Mouse (Mus musculus) thymus, postnatal 10 days (tissue): Measurements from ENCODE around the gene Dok3.
"Not testable (repeated sequence)": the region's sequence is repeated elsewhere in the genome, so short reads cannot be mapped to it uniquely, and the experiment has no call there.

Experiments used
- DNase-seq, 2 experiments: peaks; one replicate each; pipeline ENCODE4 v3.0.0; 2021; ENCODE audit warnings: low spot score in 2 of 2

Dok3 gene

DNA sequence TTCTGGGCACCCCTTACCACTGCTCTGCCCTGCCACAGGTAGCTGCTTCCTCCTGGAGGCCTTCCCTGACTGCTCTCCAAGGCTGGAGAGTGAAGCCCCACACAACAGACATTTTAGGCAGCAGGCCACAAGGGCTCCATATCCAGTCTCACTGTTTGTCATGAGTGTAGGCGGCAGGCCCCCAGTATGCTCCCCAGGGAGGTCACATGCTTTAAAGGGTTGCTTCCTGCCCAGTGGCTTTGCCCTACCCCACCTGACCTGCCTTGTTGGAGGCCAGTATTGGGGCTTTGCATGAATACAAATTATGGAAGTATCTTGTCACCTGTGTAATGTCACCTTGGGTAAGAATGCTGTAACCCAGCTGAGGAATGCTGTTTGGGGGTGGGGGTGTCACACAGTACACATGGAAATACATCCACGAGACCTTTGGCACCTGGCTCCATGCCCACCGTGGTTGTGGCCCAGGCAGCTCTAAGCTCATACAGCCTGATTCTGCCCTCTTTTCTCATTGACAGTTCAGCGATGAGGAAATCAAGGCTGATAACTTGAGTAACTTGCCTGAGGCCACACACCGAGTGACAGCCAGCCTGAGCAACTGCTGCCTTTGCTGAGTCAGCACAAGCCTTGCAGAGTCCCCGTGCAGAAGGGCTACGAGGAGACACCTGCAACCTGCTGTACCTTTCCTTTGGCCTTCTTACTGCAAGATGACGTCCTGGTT lies at the start of gene Dok3:
Dok3 (minus strand) TSS at position 99 of the 718 bp plus-strand sequence.
- DNase-seq: no peak

GRCm38 (mm10) chr13:55578086-55578485 lies 49.0 kb upstream of the Dok3 start:
- DNase-seq: no peak

DNA sequence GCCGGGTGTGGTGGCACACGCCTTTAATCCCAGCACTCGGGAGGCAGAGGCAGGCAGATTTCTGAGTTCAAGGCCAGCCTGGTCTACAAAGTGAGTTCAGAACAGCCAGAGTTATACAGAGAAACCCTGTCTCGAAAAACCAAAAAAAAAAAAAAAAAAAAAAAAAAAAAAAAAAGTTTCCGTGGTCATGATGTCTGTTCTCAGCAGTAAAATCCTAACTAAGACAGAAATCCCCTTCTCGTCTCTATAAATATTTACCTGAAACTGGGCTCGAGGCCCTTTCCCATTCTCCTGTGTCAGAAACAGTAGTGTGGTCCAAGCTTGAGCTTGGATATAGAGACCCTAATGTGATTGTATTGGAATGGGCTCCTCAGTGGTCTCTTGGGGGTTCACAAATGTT lies 47.8 kb upstream of the Dok3 start:
- DNase-seq: not testable (repeated sequence)

GRCm38 (mm10) chr13:55575932-55576331 lies 46.8 kb upstream of the Dok3 start:
- no peak for DNase-seq

DNA sequence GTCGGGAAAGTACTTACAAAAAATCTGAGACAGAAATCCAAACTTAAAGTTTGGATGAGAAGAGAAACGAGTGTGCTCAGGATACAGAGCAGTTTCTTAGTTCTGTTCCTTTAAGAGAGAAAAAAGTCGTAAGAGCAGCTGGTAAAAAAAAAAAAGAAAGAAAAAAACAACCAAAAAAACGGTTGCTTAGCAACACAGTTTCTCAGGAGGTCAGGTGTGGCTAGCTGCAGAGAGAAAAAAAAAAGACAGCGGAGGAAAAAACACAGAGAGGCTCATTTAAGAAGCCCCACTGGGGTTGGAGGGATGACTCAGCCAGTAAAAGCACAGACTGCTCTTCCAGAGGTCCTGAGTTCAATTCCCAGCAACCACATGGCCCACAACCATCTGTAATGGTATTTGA lies 45.2 kb upstream of the Dok3 start:
- peak in 1 of 2 experiments; percentile 19 for DNase-seq

DNA sequence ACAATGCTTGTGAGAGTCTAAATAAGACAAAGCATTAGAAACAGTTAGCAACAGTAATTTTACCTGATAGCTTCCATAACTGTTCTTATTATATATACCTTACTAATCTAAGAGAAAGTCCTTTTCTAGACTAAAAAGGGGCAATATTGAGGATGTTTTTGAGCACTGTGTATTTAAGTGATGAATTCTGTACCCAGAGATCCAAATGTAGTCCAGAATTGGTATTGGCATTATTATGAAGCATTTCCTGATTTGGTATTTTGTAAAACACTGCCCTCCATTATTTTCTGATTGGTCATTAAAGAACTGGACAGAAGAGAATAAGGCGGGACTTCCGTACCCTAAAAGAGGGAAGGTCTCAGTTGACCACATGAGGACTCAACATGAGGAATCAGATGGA lies 44.3 kb upstream of the Dok3 start, which contains the start of gene Tmed9:
Tmed9 (plus strand) TSS at position 301 of the 400 bp plus-strand sequence.
- DNase-seq: no peak

DNA sequence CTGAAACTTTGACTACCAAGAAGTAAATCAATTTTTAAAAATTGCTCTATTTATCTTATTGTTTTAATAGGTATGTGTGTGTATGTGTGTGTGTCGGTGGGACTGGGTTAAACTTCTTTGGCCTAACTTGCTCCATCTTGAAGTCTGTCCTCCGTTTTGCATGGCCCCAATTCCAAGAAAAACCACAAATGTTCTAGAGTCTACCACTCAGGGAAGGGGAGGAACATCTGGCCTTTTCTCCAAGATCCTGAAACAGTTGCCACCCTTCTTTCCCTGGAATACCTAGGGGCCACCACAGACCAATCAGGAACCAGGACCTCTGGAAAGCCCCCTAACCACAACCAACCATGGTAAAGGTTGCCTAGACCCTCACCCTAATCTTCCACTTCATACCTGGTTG lies 42.9 kb upstream of the Dok3 start:
- DNase-seq: no peak

DNA sequence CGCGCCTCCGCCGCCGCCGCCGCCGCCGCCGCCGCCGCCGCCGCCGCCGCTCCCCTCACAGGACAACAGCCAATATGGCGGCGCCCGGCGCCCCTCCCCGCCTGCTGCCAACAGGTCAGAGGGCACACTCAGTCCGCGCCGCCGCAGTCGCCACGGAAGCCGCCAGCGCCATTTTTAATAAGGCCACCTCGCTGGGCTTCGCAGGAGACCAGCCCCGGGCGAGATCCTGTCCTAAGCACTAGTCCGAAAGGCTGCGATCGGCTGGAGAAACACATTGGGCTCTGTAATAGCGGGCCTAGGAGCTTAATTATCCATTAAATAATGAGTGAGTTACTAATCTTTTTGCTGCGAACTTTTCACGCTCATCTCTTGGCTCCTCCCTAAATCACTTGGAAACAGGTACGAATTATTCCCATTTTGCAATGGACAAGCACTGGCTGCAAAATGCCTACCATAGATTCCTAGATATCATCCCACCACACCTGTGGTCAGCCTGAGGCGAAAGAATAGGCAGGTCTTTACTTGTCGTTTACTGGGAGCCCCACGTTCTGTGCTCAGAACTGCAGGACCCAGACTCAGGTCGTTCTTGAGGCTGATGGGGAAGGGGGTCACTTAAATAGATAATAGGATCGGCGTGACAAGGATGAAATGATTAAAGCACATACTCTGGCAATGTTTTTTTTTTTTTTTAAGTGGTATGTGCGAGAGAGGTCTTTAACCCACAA lies 42.1 kb upstream of the Dok3 start, which contains the start of gene Fam193b:
Fam193b (minus strand) TSS at position 94 of the 725 bp plus-strand sequence.
- DNase-seq: peak; percentile 86 to 93

DNA sequence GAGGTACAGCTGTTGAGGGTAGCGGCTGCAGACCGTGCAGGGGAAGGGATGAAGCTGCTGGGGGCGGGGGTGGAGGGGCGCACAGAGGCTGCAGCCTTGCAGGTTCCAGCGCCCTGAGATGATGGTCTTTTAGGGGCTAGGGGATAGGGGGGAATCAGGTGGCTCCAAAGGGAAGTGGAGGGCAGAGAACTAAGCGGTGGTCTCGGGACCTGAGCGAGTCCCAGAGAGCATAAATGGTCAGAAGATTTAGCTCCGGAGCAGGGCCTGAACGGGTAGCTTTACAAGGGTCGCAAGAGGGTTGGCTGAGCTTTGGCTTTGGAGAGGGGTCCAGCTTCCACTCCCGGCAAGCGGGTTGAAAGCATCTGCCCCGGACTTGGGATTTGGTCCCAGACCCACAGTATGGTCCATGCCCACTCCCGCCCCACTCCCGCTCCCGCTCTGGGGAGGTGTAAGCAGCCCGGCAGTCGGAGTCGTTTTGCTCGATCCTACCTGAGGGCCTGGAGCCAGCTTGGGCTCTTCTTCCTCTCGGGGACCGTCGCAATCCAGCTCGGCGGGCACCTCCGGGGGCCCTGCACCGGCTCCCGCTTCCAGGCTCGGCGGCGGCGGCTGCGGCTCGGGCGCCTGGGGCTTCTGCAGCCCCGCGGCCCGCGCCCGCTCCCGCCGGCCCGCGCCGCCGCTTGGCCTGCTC lies 41.3 kb upstream of the Dok3 start:
- peak; percentile 38 to 61 for DNase-seq

DNA sequence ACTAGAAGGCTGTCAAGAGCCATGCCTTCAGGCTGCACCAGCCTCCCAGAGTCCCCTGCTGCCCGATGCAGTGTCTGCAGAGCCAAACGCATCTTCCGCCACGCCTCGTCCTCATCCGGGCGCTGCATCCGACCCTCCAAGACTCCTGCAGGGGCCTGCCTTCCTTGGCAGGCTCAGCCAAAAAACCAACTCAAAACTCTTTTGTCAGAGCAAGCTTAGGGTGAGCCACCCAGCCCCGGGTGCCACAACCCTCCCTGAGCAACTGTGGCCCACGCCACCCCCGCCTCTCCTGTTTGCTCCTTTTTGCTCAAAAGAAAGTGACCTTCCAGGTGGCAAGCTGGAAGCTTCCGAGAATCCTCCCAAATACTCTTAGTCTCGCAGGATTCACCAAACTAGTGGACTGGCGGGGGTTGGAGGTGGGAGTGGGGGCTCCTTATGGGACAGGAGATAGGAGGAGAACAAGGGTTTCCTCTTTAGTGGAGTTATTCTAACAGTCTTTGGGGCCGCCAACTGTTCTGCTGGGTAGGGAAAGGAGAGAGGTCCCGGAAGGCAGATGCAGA lies 40.7 kb upstream of the Dok3 start:
- DNase-seq: peak; percentile 26 to 47

GRCm38 (mm10) chr13:55568524-55568923 lies 39.4 kb upstream of the Dok3 start:
- not testable (repeated sequence) for DNase-seq

DNA sequence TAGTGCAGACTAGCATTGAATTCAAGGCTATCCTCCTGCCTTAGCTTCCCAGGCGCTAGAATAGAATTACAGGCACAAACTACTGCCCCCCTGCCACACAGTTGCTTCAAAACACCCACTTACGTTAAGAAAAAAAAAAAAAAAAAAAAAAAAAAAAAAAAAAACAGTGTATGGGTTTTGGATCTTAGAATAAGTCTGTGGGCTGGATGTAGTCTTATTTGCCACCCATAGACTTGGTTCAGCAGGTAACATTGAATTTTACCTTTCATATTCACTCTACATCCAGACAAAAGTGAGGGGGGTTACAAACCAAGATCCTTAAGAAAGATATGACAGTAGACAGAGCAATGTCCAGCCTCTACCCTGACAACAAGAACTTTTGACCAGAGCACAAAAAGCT lies 38.9 kb upstream of the Dok3 start:
- no peak for DNase-seq

DNA sequence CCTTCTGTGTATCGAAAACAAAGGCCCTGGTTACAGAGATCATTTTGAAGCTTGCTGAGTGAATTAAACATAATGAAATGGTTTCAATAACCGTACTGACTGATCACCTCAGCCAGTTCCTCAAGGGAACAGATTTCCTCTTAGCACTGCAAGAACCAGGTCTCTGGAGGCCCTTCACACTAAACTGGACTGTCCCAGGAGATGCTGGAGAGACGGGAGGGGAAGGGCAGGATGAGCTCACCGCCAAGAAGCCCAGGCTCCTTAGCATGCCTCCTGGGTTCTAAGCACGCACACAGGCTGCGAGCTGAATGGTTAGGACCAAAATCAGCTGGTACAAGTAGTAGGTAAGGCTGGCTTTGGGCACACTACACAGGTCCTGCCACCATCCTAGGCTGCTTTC lies 37.9 kb upstream of the Dok3 start:
- DNase-seq: no peak

DNA sequence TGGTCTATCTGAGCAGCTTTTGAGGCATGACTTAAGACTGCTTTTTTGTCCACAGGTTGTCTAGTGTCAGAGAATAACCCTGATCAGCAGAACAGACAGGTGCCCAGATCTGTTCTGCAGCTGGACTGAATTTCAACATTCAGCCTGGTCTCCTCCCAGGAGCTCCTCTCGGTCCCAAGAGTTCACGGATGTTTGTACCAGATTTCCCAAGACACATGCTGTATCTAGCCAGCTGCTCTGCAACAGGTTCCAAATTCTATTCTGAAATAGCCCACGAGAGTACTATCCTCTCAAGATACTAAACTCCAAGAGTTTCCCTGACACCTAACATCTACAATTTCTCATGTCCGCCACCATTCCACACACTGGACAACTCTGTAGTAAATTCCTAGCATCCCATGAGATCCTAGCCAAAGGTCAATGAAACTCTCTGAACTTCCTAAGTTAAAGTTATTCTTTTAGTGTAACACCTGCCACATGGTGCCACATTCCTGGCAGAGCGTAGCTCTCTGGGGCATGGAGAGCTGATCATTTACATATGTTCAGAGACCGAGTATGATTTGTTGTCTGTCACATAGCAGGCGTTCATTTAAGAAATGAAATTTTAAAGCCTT lies 34.3 kb upstream of the Dok3 start:
- DNase-seq: no peak

DNA sequence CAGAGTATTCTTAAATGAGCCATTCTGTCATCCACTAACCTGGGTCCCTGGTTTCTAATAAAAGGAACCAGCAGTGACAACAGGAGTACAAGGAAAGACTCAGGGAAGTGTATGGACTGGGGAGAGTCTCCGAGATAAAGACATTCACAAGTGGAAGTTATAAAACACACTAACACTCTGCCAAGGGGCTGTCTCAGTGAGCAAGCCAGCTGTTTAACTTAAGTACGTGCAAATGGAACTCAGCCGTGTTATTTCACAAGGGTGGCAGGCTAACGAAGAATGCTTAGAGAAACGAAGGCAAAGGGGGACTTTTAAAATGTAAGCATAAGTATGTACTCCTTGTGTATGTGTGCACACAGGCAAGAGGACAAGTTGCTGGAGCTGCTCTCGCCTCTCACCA lies 28.4 kb upstream of the Dok3 start:
- DNase-seq: no peak

DNA sequence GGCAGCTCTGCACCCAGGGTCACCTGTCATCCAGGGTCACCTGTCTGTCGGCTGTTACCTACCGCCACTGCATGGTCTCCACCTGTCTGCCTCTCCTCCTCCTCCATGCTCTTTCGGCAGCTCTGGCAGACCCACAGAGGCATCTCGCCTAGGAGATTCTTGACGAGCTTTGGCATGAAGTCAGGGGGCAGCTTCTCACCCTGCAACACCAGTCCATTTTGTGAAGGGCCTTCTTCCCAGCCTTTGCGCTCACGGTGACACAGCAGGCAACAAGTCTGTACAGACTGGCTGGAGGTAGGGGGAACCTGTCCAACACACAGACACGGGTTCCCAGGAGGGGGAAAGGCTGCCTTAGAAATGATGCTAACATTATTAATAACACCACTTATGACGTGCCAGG lies 26.8 kb upstream of the Dok3 start:
- no peak for DNase-seq

DNA sequence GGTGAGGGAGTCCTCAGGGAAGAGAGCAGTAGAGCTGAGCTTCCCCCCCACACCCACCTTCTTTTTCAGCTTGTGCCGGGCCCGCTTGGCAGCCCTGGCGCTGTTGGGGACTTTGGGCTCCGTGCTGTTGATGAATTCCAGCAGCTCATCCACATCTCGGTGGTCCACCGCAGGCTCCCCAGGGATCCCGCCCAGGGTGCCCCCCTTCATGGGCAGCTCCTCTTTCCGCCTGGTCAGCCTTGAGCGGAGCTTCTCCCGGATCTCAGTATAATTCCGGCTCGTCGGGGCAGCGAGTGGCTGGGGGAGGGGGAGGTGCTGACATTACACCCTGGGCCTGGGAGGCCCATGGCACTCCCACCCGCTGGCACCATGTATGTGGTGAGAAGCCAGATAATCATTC lies 20.0 kb upstream of the Dok3 start:
- no peak for DNase-seq

- DNase-seq: no peak
Observed at GRCm38 (mm10) chr13:55548426-55548825, 19.3 kb upstream of the Dok3 start.

DNA sequence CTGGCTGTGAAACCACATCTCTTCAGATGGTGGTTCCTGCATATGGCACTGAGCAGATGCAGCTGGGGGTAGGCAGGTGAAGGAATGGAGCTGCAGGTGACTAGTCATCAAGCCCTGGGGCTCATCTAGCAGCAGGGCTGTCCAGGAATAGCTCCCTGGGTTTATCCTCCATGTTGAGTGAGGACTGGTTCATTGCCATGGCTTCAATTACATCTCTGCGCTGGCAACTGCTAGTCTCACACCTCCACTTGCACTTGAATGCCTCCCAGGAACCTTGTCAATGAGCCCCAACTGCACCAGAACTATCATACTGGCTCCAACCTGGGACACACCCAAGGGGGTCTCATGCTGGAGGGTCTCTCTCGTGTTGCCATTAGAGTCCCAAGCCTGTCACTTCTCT lies 18.8 kb upstream of the Dok3 start:
- no peak for DNase-seq

DNA sequence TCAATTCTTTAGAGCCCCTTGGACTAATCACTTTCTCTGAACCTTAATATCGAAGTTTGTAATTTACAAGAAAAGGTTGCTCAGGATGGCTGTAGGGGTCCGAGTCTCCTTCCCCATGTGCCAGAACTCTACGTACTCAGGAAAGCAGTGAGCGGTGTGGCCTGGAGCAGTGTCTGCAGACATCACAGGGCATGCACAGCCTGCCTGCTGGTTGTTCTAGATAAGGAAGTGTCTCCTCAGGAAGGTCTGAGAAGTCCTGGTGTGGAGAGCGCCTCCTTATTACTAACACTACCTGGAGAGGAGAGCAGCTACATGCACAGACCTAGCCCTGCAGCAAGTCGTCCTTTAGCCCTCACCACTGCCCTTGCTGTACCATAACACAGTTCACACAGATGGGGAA lies 15.7 kb upstream of the Dok3 start:
- no peak for DNase-seq

- no peak for DNase-seq
Observed at GRCm38 (mm10) chr13:55543447-55543846, 14.4 kb upstream of the Dok3 start.

- no peak for DNase-seq
Observed at GRCm38 (mm10) chr13:55542891-55543290, 13.8 kb upstream of the Dok3 start.
